Mouse (Mus musculus) cerebellum, adult 11-12 months (tissue): ENCODE measurements at regions not wholly inside any gene's neighbourhood (a gene's known extent, or its start where the extent isn't known, plus 50 kb on each side); places are given as distances from the start of the nearest gene placed in this dataset.

ENCODE experiments used
- DNase-seq: peaks from one replicate; pipeline ENCODE4 v3.0.0; 2022

- DNase-seq, result no peak
These were observed 210.8 kb downstream of the Mex3b start for GRCm38 (mm10) chr7:83077919-83078265.

DNA sequence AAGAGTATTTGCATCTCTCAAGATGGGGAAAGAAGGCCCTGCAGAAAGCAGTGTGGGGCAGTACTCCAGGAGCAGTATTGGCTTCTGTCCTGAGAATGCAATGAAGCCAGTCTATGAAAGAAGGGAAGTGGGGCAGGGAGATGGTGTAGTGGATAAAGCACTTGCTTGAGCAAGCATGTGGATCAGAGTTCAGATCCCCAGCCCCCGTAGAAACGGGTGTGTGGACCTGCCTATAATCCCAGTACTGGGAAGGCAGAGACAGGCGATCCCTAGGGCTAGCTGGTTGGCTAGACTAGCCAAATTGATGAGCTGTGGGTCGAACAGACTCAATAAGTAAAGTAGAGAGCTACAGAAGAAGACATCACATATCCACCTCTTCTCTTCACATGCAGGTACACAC is 211.6 kb downstream of the Mex3b start:
- no peak for DNase-seq

DNA sequence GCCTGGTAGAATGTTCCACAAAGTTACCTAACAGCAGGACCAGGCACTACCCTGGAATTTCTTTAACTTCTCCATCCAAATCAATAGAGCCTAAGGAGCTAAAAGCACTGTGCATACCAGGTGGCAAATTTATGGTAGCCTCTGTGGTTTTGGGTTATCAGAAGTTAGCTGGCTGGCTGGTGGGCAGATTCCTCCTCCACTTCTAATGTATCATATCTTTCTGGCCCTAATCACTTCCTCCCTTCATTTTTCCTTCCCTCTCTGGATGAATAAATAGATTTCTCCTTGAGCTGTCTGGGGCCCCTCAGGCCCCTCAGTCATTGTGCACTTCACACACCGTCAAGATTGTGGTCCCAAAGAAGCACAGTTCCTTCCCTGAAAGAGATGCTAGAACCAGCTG is 212.7 kb downstream of the Mex3b start:
- no peak for DNase-seq

GRCm38 (mm10) chr7:83084496-83085082 is 217.5 kb downstream of the Mex3b start:
- DNase-seq, result no peak

- no peak for DNase-seq
These were observed 218.5 kb downstream of the Mex3b start for GRCm38 (mm10) chr7:83085547-83086158.

- no peak for DNase-seq
These were observed 220.3 kb downstream of the Mex3b start for GRCm38 (mm10) chr7:83087408-83087807.

- DNase-seq, result no peak
These were observed 221.0 kb downstream of the Mex3b start for GRCm38 (mm10) chr7:83088125-83088524.

DNA sequence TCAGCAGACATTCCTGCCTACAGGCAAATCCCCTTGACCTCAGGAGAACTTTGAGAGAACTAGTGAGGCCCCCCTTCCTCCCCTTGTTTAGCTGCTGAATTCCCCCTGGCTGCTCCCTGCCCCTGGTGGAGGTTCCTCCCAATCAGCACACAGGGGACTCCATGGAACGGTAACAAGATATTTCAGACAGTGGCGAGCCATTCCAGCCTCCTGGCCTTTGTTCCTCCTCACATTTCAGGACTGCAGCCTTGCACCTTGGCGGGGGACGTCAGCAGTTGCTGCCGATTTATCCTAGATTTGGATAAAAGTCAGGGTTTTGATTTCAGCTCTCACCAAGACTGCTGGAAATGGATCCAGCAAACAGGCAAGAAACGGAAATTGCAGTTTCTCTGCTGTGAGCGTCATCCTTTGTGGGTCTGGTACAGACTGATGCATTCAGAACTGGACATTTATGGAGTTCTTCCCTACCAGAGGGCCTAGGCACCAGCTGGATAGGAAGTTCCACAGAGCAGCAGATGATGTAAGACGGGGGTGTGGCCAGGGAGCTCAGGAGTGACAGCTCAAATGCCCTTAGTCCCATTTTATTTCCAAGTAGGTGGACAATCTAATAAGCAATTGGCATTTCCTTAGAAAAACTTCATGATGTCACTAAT is 222.3 kb downstream of the Mex3b start:
- no peak for DNase-seq

DNA sequence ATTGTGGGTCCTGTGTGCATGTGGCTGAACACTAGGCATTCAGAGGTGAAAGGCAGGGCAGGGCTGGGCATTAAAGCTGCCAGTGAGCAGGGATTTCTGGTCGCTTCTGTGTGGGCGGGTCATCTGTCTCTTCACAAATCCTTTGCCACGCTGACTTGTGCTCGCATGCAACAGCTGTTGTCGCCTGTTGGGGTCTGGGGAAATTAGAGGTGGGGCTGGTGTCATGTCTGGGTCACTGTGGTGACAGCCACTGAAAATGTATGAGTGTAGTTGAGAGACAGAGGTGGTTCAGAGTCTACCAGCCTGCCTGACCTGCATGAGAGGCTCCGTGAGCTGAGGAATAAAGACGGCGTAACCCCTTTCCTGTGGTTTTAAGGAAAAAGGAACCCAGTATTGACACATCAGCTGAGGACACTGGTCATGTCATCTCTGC is 226.8 kb downstream of the Mex3b start:
- DNase-seq, result no peak

DNA sequence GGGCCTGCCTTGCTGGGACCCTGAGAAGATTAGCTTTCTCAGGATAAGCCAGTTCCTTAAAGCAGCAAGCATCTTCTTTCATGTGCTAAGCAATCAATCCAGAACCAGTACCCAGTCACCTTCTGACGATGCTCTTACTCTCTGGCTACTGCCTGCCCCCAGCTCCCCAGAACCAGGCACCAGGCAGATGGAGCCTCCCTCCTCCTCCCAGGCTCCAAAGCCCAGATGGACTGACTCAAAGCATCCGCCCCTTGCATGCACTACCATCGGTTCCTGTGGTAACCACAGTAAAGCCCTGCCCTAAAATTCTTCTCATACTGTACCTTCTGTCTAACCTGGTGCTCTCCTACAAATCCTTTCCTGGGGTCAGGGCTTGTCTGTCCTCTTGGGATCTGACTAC is 227.8 kb downstream of the Mex3b start:
- no peak for DNase-seq

DNA sequence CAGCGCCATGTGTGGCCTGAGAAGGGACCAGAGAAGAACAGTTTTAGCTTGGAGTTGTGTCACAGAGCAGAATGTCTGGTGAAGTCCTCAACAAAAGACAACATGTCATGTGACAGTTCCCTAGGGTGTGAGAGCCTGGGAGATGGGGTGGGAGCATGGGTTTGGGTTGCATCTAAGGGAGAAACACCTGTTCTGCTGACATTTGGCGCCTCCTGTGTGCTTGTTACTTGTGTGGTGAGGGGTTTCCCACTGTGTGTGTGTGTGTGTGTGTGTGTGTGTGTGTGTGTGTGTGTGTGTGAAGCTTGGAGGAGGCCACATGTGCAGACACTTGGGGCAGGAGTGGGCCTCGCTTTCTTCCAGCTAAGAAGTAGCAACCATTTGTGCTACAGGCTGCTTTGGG is 228.5 kb downstream of the Mex3b start:
- no peak for DNase-seq

DNA sequence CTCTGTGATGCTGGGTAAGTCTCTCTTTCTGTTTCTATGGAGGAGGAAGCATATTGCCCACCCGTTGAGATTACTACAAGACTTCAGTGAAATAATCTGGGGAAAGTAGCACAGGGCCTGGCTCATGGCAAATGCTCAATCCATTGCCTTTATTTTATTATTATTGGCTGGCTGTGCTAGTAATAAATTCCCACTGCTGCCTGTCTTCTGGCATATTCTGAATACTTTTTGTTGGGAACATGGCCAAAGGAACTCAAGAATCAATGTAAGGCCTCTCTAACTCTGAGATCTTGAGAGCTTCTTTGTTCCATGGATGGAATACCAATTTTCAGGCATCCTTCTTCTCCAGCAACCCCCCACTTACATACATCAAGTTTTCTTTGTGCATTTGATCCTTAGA is 237.3 kb downstream of the Mex3b start:
- no peak for DNase-seq

GRCm38 (mm10) chr7:83105672-83106071 is 238.5 kb downstream of the Mex3b start:
- DNase-seq, result no peak

GRCm38 (mm10) chr7:83111217-83111823 is 244.2 kb downstream of the Mex3b start:
- DNase-seq, result no peak

GRCm38 (mm10) chr7:83116487-83116886 is 249.4 kb downstream of the Mex3b start:
- no peak for DNase-seq

GRCm38 (mm10) chr7:83117065-83117464 is 249.9 kb downstream of the Mex3b start:
- no peak for DNase-seq

DNA sequence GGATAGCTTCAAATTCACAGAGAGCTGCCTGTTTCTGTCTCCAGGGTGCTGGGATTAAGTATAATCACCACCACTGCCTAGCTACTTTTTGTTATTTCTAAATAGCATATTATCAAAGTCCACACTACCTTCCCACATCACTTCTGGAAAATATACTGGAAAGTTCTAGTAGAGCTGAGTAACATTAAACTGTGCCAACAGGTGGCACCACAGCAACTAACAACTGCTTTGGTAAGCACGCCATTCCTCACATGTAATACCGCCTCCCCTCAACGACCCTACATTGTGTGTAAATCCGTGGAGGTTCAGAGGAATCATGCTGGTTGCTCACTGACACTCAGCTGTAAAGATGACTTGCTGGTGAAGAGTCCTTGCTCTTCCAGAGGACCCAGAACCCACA is 259.1 kb downstream of the Mex3b start:
- no peak for DNase-seq

DNA sequence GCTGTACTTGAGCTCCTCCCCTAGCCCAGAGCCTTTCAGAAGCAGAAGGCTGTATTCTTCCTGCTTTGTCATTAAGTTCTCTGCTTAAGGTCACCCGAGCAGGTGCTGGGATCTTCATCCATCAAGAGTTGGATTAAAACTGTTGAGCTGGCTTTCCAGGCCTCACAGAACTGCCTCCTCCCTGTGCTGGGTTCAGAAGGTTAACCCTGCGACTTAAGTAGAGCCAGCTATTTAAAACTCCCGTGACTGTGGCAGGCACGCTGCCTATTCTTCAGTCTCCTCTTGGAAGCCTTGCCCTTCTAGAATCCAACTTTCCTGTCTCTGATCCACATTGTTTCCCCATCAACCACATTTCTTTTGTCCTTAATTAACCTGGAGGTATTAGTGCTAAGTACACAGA is 273.1 kb downstream of the Mex3b start:
- no peak for DNase-seq

- no peak for DNase-seq
These were observed 273.5 kb downstream of the Mex3b start for GRCm38 (mm10) chr7:83140658-83141057.

DNA sequence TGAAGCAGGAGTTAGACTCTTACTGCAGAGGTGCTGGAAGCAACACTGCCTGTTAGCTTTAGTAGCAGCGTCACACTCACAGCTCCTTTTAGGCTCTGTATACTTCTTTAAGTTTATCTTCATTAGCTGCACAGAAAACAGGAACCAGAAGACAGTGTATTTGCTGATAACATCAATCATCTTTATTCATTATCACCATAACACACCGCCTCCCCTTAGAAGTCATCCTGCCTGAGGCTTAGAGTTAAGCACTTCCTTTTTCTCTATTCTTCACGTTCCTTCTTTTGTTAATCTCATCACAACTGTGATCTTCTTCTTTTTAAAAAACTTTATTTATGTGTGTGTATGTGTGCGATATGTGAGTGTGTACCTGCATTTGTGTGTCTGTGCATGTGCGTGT is 276.9 kb downstream of the Mex3b start:
- DNase-seq, result no peak

DNA sequence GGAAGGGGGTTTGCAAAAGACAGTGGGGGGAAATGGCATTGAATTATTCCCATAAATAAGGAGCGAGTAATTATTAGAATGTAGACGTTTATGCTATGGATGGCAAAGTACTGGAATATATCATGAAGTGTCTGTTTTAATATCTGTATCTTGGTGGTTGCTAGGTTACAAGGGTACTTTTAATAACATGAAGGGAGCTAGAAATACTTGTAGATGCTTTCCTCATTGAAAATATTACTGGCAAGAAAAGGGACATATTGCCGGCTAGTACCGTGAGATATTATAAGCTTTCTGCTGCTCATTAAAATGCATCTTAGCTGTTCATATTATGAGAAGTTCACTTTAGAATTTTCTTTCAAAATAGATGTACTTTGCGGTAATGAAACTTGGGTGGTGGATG is 278.4 kb downstream of the Mex3b start:
- DNase-seq, result no peak

GRCm38 (mm10) chr7:83161226-83161625 is 294.1 kb downstream of the Mex3b start:
- DNase-seq, result no peak

- no peak for DNase-seq
These were observed 295.7 kb downstream of the Mex3b start for GRCm38 (mm10) chr7:83162868-83163267.

- no peak for DNase-seq
These were observed 312.3 kb downstream of the Mex3b start for GRCm38 (mm10) chr7:83179403-83179802.
